Mouse (Mus musculus) myocyte (in vitro differentiated cells): ENCODE measurements around the gene Serhl.

ENCODE experiments used
- CEBPB ChIP-seq: IDR thresholded peaks from 2 replicates; pipeline ENCODE4 v1.6.1; 2011; ENCODE audit warnings: mild to moderate bottlenecking, moderate library complexity; ENCODE audit not compliant: poor library complexity, insufficient read depth, severe bottlenecking
- E2F4 ChIP-seq: IDR thresholded peaks from one replicate; pipeline ENCODE4 v1.6.1; 2011; ENCODE audit warnings: mild to moderate bottlenecking, control low read depth, moderate library complexity; ENCODE audit not compliant: insufficient read depth
- MAX ChIP-seq: IDR thresholded peaks from one replicate; pipeline ENCODE4 v1.6.1; 2011; ENCODE audit warnings: low read depth, mild to moderate bottlenecking, control low read depth
- POLR2A ChIP-seq: IDR thresholded peaks from one replicate; pipeline ENCODE4 v1.6.1; 2011; ENCODE audit warnings: low read depth, mild to moderate bottlenecking, control low read depth, moderate library complexity; ENCODE audit not compliant: insufficient read length
- POLR2AphosphoS2 ChIP-seq: IDR thresholded peaks from one replicate; pipeline ENCODE4 v1.6.1; 2011; ENCODE audit warnings: low read depth, control low read depth; ENCODE audit not compliant: insufficient read length
- TCF12 ChIP-seq: IDR thresholded peaks from one replicate; pipeline ENCODE4 v1.6.1; 2011; ENCODE audit warnings: mild to moderate bottlenecking, control low read depth; ENCODE audit not compliant: poor library complexity, insufficient read depth, severe bottlenecking
- USF1 ChIP-seq: IDR thresholded peaks from one replicate; pipeline ENCODE4 v1.6.1; 2011; ENCODE audit warnings: low read depth, mild to moderate bottlenecking, control low read depth, moderate library complexity

DNA sequence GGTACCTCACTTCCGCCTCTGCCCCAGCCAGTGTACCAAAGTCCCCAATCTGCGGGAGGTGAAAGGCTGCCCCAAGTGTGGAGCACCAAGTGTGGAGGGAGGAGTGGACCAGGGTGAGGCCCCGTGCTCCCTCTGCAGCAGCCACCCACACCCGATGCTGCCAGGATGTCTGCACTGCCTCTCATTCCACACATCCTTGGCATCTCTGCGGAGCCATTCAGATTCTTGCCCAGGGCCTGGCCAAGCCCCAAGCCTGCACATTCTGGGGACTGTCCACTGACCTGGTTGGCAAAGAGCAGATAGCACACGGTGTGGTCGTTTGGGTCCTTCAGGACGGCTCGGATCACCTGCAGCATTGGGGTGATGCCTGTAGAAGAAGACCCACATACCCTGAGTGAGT, 70.5 kb downstream of the Serhl start:
- TF ChIP-seq POLR2A (peak; percentile 7), USF1 (no peak), TCF12 (no peak), E2F4 (no peak), MAX (no peak), CEBPB (no peak), POLR2AphosphoS2 (no peak)
